Comparison of ENCODE assay signal across 17 mouse cellular contexts in genomic region chr6:53986273-53986985, GRCm38 (mm10). TPM values are rescaled to one million over a fixed set of nuclear protein-coding genes. Genes with fewer than 3 reads are reported as not detected.
A peak's percentile ranks its signal among the peaks of the same experiment; 100 is the strongest.
DNase-seq lines count a peak whose midpoint lies in the region; ATAC-seq and TF ChIP-seq lines count a peak whose summit lies in the region.
"Had no signal": no experiment of that assay in that cellular context is flagged by ENCODE, and none has a peak within 500 bp of the region (broad histone marks: within the 10 kb centered on the region; RNA-seq: fewer than 3 reads in every experiment).

No protein-coding gene starts in this region.

- no peak for DNase-seq in testis, postnatal 10 days (ENCODE audit: low spot score)
- DNase-seq in liver: peak; percentile 38
- DNase-seq in naive thymus-derived CD4-positive, alpha-beta T cell, adult 2 months (ENCODE audit: low read depth): peak; percentile 14
- no peak for DNase-seq in frontal cortex, postnatal 14 days (ENCODE audit: low spot score in 2 of 2)
- DNase-seq: cerebellum, adult 9-10 months; gastrocnemius, postnatal 36 days; midbrain, embryonic 14.5 days; right cerebral cortex, adult 18-20 months had no signal

- H3K27me3 ChIP-seq in testis, adult 2 months (ENCODE audit: control insufficient read depth, insufficient read depth, low read length): no peaks in the 10 kb centered on the region
- H3K27me3 ChIP-seq: embryonic facial prominence, embryonic 12.5 days; forebrain, embryonic 13.5 days; neural tube, embryonic 13.5 days had no signal

- no peak for TF ChIP-seq POLR2A in testis, adult 2 months (IDR thresholded peaks at IDR 0.05; ENCODE audit: control insufficient read depth, low read depth, low read length)

- H3K4me3 ChIP-seq in testis, adult 2 months (ENCODE audit: control insufficient read depth, low read depth, low read length): peak overlapping the region; percentile 70
- H3K4me3 ChIP-seq: embryonic facial prominence, embryonic 12.5 days; forebrain, embryonic 13.5 days; left cerebral cortex, adult 2 months; neural tube, embryonic 13.5 days had no signal

- peaks cover 5% of the 10 kb centered on the region; the same call in 1 of the 2 replicates for H3K4me1 ChIP-seq in testis, adult 2 months (ENCODE audit: control insufficient read depth, insufficient read depth, low read length)
- H3K4me1 ChIP-seq: forebrain, embryonic 13.5 days; neural tube, embryonic 13.5 days had no signal

- ATAC-seq in granulocyte monocyte progenitor cell, adult 5-6 weeks (replicated peaks; ENCODE audit: poor library complexity, severe bottlenecking): peak; percentile 76; the same call in 1 of the 2 replicates
- no peak for ATAC-seq in activated CD4-positive, CD25-positive, alpha-beta regulatory T cell, adult 4 months
- ATAC-seq: forebrain, embryonic 13.5 days had no signal

- TF ChIP-seq CTCF in testis, adult 2 months (IDR thresholded peaks at IDR 0.05; ENCODE audit: control insufficient read depth, insufficient read depth, insufficient replicate concordance, low read depth, low read length): no peak

- H3K36me3 ChIP-seq in testis, adult 2 months (ENCODE audit: control insufficient read depth, insufficient read depth, low read length): no peaks in the 10 kb centered on the region
- H3K36me3 ChIP-seq: embryonic facial prominence, embryonic 12.5 days; G1E; neural tube, embryonic 13.5 days had no signal

- H3K27ac ChIP-seq in testis, adult 2 months (ENCODE audit: control insufficient read depth, insufficient read depth, low read depth, low read length): no peak overlapping the region
- H3K27ac ChIP-seq: embryonic facial prominence, embryonic 12.5 days; forebrain, embryonic 13.5 days; left cerebral cortex, adult 2 months; neural tube, embryonic 13.5 days had no signal

RNA-seq across cellular contexts. Expression of gene Cpvl, which starts 8.0 kb away (rescaled TPM):
- 14.8 and 18.9 TPM in 2 replicates for polyA plus RNA-seq in testis, adult 2 months (2012; rRNA removed)
- total RNA-seq in granulocyte monocyte progenitor cell, adult 5-6 weeks (2014; fragmentation: Nextera tagmentation): not detected in 2 replicates
- total RNA-seq in granulocyte monocyte progenitor cell, adult 5-6 weeks (2017): not detected in 2 replicates
- not detected for polyA plus RNA-seq in activated CD4-positive, CD25-positive, alpha-beta regulatory T cell, adult 4 months (2017; shearing (Covaris generic))
- total RNA-seq: G1E; gastrocnemius, postnatal 36 days; left cerebral cortex, adult 2 months; liver, adult 2 months had no signal
- polyA plus RNA-seq: embryonic facial prominence, embryonic 12.5 days; forebrain, embryonic 13.5 days; G1E; liver, adult 2 months; neural tube, embryonic 13.5 days had no signal

RNA-seq across cellular contexts. Expression of gene Chn2, which starts 52.9 kb away (rescaled TPM):
- polyA plus RNA-seq in testis, adult 2 months (2012; rRNA removed): 609 and 637 TPM in 2 replicates
- total RNA-seq in granulocyte monocyte progenitor cell, adult 5-6 weeks (2014; fragmentation: Nextera tagmentation): 13.6 and 15.2 TPM in 2 replicates
- 8.3 and 11.2 TPM in 2 replicates for total RNA-seq in granulocyte monocyte progenitor cell, adult 5-6 weeks (2017)
- polyA plus RNA-seq in activated CD4-positive, CD25-positive, alpha-beta regulatory T cell, adult 4 months (2017; shearing (Covaris generic)): 1 to 10 TPM; 5.6 to 6.3 TPM
- polyA plus RNA-seq: G1E had no signal

Comparison
In these comparisons a context has a peak if more than half of its experiments do, and no peak if none do; other contexts are left out.
1. DNase-seq: peak in liver (single experiment) and naive thymus-derived CD4-positive, alpha-beta T cell, adult 2 months (single experiment); none in testis, postnatal 10 days (single experiment) and frontal cortex, postnatal 14 days (0 of 2).
2. RNA of gene Cpvl, which starts 8.0 kb away (polyA plus RNA-seq): 14.8 to 18.9 TPM in testis, adult 2 months; not detected in activated CD4-positive, CD25-positive, alpha-beta regulatory T cell, adult 4 months; every median in the first group is over 10 times any median in the second.
3. RNA of gene Chn2, which starts 52.9 kb away (polyA plus RNA-seq): 609 to 637 TPM in testis, adult 2 months; 5.6 to 6.3 TPM in activated CD4-positive, CD25-positive, alpha-beta regulatory T cell, adult 4 months; every median in the first group is over 10 times any median in the second.